Mouse (Mus musculus) spleen, embryonic (tissue): ENCODE measurements around the gene Lrba.

ENCODE experiments used
- CTCF ChIA-PET: fragments of 350-600 bp; sonication (Branson Sonifier 250); formaldehyde crosslinking; loops from one replicate; lab custom pipeline; 2022; lab: Charles Lee

Lrba gene

DNA sequence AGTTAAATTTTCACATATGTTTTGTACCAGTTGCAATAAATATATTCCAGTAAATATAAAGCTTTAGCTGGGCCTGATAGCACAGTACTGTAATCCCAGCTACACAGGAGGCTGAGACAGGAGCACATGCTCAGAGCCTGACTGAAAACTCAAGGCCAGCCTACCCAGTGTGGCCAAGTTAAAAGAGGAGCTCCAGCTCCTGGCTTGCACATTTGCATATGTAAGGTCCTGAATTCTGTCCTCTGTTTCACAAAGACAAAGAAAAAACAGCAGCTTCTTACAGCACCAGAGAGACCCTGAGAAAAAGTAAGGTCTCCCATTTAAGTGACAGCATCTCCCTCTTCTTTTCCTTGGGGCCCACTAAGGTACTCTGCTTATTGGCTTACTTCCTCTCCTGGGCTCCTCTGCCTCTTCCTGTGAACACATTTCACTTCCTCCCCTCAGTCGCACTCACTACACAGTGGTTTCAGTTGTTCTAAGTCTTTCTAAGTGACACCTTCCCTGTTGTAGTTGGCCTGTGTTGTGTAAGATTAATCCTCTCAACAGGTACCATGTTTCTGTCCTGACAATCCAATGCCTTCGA, 453.2 kb downstream of the Lrba start:
- CTCF ChIA-PET, result interaction anchor here (0.6 kb wide), 1 partner anchor 342 kb away, joined by 14 read pairs; no protein-coding TSS in a partner anchor

DNA sequence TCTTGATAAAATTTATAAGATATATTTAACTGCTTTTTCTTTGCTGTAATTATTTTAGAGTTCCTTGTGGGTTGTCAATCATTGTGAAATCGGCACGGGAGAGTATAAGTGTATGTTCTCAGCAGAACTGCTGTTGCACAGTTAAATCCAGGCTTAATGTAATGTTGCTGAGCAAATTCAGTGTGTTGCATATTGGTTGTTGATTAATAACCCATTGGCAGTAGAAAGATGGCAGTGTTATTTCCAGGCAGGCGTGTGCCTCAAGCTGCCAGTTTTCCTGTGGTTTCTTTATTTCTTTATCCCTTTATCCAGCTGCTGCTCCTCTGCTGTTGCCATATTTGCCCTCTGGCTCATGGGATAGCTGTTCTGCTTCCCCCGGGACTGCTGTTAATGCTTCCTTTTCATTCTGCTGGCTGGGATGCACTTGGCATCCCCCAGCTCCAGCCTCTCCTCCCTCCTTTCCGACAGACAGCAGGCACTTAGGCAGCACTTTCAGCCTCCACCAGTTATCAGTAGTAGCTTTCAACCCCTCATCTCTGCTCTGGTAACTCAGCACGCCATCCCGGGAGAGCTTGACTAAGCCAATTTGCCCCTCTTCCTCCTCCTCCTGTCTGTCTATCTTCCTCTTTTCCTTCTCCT, 463.2 kb downstream of the Lrba start:
- CTCF ChIA-PET, result no interaction called here

DNA sequence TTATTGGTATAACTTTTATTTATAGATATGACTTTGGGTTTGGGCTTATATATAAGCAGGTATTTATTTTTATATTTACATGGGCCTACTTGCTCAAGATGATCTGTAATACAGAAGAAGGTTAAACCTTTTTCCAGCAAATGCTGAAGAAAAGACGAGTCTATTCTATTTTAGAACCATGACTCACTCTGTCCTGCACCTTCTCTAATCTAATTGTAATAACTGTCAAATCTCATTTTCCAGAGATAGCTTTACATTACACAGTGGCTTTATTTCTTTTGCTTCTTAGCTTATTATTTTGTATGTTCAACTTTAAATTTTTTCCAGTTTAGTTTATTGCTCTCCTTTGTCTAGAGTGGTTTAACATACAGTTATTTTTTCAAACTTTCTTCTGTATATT, 464.0 kb downstream of the Lrba start:
- CTCF ChIA-PET, result no interaction called here

DNA sequence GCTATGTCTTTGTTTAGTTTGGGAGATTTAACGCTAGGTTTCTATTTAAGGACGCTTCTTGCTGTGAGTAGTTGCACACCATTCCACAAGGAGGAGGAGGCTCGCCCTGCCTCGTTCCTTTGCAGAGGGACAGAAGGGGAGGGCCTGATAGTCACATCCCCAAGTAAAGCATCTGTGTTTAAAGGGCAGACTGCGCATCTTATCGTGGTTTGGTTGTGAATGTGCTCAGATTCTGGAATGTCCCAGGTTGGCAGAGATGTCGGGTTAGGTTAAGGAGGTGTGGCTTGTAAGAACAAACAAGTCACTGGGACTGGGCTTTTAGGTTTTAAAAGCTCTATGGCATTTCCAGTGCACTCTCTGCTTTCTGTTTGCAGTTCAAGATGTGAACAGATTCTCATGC, 464.8 kb downstream of the Lrba start:
- CTCF ChIA-PET, result no interaction called here

DNA sequence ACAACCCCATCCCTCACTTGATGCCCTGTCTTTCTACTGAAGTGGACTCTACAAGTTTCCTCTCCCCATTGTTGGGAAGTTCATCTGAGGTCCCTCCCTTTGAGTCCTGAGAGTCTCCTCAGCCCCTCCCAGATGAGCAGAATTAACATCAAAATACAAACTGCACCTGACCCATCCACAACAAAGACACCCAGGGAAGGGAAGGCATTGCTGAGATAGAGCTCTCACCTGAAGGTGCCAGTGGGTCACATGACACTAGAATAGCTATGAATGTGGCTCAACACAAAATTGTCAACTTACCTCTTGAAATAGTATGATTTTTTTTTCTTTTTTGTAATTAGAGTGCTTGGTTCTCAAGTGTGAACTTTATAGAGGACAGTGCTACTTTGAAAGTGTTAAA, 468.3 kb downstream of the Lrba start:
- CTCF ChIA-PET, result no interaction called here

DNA sequence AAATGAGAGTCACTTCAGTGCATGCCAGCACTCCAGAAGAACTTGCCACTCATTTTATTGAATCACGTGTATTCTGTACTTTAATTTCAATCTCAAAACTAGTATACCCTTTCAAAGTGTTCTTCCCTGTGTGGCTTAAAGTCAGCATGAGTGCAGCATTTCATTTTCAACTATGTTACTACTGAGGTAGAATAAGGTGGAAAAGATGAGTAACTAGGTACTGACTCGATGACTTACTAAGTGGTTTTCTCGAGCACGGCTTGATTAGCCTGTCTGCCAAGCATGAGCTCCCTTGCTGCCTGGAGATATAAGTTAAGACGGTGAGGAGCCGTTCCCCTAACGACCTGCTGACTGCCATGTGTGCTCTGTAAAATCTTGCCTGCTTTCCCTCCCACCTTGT, 469.1 kb downstream of the Lrba start:
- CTCF ChIA-PET, result interaction anchor here (0.6 kb wide), 1 partner anchor 326 kb away, joined by 3 read pairs; no protein-coding TSS in a partner anchor

DNA sequence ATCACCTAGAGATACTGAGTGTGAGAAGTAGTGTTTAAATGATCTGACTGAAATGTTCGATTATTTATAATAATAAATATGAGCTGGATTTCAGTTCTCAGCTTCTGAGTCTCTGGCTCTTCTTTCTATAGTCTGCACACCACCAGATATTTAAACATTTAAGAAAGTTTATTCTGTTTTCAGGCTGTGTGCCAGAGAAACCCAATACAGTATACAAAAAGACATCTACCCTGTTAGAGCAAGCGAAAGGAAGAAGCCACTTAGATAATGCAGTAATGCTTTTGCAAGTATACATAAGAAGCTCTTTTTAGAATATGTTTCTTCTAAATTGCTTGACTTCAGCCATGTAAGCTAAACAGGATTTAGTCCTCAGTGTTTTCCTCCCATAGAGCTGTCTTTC, 474.5 kb downstream of the Lrba start:
- CTCF ChIA-PET, result no interaction called here

DNA sequence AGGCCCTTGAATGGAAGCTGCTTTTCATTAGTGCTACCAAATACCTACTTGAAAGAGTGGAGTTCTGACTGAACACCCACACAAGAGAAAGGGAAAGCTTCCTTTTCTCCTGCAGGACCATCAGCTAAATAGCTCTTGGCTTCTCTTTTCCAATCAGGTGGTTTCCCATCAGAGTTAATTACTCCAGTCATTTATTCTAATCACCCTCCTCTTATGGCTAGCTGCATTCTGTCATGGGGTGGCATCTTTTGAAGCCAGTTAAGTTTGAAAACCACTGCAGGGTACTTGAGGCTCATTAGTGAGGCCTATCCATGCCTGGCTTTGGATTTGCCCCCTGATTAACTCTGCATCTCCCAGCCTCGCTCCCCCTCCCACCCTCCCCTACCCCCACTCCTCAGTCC, 476.7 kb downstream of the Lrba start:
- CTCF ChIA-PET, result no interaction called here

DNA sequence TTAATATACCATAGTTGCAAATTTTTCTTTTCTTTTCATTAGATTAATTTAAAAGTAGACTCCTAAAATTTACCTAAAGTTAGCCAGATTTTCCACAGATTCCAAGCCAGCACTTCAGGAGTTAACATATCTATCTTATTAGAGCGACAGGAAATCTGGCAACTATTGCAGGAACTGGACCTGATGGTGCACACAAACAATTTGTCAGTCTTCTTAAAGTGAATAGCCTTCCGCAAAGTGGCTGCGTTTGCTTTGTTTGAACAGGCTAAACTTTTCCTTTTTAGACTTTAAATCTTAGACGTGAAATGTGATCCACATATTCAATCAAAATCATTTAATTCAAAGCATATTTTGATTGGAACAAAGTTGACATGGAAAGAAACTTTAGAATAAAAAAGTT, 485.0 kb downstream of the Lrba start:
- CTCF ChIA-PET, result no interaction called here

DNA sequence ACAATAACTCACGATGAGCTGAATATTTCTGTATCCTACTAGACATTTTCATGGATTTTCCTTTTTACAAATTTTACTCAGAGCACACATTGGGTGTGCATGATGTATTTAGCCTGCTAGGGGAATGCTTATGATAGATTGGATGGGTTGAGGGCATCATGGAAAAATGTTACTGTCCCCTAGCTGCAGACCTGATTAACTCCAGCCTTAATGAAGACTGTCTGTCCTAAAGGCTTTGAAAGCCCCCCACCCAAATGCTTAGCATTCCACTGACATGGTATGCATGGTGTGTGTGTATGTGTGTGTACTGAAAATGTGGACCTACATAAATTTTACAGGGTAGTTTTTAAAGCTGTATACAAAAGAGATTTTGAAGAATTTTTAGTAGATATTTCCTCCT, 487.1 kb downstream of the Lrba start:
- CTCF ChIA-PET, result no interaction called here

DNA sequence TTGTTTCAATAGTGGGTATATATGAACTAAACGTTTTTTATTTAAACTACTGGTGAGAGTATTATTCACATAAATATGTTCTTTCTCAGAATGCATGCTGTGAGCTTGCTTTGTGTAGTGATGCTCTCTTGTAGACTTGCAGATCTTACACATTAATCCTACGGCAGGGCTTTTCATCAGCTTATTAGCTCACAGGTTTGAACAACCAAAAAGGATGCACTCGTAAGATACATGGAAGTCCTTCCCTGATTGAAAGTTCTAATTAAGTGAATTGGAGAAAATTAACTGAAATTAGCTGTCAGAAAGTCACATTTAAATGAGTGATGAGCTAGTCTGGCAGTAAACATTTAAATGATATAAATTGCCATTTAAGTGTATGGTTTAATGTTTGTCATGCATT, 488.3 kb downstream of the Lrba start:
- CTCF ChIA-PET, result no interaction called here

DNA sequence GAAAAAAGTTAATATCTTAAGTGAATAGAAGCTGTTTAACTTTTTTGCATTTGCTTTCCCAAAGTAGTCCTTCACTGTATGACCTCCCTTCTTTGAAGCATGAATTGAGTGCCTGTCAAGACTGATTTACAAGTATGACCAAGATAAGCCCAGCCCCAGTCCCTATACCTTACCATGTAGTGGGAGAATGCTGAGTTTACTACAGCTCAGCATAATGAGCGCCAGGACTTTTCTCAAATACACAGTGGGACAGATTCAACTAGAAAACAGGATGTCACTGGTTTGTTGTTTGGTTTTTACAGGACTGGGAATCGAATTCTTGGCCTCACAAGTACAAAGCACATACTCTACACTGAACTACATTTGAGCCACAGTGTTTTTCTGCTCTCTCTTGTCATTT, 490.0 kb downstream of the Lrba start:
- CTCF ChIA-PET, result no interaction called here

DNA sequence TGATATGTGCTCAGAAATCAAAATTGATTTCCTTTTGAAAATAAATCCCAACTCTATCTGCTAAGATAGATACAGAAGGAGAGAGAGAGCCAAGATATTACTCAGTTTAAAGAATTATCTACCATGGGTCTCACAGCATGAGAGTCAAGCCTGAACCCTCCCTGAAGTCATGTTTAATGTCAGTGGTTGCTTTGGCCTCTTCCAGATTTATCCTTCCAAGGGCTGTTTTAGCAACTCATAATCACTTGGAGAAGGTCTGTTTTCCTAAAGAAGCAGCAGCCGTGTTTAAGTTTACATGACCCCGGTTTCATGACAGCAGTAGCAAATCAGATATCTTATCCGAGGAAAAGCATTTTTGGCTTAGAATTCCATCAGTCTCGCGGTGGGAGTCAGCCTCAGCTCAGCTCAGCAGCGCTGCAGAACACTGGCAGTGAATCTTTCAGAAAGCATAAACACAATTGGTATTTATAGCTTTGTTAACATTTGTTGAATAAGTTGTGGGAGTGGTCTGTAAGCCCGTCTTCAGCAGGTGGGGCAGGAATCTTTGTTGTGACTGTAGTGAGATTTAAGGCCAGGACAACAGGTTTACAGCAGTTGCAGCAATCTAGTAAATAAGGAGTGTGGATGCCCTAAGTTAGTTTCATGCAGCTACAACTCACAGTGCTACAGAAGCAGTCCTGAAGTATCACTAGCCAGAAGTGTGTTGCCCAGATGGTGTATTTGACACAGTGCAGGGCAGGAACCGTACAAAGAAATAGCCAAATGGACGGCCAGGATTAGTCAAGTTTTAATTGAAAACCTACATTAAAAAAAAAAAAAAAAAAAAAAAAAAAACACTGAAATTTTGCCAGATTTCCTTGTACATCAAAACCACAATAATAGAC, 499.2 kb downstream of the Lrba start:
- CTCF ChIA-PET, result no interaction called here

DNA sequence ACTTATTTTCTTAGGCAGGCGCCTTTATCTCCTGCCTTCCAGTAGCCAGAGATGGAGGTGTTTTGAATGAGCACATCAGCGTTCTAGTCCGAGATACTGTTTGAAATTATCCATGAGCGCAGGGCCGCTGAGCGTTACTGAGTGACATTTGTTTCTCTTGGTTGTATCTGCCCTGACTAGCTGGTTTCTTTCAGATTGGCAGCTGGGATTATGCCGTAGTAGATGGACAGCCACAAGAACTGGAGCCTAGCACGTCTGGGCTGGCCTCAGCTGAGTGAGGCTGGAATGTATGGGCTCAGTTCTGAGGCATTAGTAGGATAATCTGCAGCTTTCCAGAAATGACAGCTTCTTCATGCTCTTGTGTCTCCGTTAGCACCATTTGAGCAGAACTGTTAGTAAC, 500.6 kb downstream of the Lrba start:
- CTCF ChIA-PET, result no interaction called here

DNA sequence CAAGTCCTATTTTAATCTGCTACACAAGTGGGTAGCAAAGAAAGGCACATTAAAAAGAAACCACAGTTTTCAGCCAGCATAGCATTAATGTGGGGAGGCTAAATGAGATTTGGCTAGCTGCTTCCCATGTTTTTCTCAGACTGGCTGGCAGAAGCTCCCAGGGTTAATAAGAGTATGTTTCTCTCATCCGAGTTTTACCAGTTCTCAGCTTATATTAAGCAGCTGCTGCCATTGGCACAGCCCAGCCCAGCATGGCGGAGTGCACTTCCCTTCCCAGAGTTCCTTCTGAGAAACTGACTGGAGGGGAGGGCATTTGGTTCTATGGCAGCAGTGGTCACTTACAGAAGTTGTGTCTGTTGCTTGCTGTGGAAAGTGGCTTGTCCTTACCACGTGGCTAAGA, 514.4 kb downstream of the Lrba start:
- CTCF ChIA-PET, result no interaction called here

DNA sequence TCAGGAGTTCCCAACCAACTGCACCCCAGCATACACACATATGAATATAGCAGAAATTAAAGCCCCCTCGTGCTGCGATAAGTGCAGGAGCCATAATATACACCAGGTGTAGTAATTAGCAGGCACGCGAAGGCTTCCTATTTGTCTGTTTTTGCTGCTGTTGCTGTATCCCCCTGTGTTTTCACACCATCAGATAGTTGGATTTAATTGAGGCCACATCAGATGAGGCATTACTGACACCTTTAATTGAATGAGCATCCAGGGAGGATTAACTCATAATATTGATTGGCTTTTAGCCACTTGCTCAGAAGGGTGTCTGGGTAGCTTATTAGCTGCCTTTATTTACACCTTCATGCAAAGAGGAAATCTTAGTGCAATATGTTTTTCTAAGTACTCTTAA, 515.3 kb downstream of the Lrba start:
- CTCF ChIA-PET, result no interaction called here

DNA sequence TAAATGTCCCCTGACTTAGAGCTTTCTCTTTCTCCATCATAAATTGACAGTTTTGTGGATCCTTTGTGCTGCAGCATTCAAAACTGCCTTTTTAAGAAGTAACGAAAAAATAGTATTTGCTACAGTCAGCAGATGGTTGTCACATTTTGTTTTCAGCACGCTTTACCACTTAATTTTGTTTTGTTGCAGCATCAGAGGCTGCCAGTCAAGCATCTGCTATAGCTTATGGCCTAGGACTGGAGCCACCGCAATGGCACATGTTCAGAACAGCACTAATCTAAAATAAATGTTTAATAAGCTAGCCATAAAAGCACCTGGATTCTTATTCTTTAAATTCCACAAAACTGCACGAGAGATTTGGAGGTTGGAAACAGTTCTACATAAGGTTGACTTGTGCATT, 520.9 kb downstream of the Lrba start:
- CTCF ChIA-PET, result no interaction called here

DNA sequence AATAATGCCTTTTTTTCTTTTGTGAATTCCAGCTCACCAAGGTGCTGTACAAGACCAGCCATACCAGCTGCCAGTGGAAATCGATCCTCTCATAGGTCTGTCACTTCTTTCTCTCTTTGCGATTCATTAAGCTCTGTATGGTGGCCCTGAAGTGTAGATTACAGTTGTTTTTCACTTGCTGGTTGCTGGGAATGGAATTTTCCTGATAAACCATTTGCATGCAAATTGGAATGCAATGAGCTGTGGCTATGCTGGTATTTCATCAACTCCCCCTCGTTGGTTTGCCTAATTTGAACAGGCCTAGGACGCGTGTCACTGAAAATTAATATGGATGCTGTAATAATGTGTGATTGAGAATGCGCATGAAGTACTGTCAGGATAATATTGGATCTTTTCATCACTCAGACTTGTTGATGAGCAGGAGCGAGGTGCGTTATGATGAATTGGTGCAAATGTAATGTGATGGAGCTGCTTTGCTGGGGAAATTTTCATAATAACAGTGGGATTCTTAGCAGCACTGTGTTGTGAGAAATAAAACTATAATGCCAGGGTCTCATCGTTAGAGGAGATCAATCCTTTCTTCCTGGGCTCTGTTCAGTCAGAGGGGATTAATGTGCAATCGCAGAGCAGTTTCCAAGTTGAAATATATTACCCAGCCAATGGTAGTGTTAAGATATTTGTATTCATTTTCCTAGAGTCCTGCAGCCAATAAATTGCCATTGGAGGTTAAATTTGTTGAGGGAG, 521.5 kb downstream of the Lrba start:
- CTCF ChIA-PET, result no interaction called here

DNA sequence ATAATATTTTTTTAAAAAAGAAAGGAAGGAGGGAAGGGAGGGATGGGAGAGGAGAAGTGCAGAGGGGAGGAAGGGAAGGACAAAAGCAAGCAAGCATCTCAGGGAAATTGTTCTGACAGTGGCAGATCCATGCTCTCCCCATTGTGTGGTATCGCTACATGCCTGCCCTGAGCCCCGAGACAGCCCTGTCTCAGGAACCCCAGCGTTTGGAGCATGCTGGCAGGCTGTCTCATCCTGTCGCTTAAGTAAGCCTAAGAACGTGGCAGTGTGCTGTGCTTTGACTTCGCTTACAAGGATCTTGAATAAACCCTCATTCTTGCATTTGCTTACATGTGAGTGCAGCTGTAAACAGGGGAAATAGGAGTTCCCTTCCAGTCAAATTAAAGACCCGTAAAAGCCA, 526.2 kb downstream of the Lrba start:
- CTCF ChIA-PET, result no interaction called here

DNA sequence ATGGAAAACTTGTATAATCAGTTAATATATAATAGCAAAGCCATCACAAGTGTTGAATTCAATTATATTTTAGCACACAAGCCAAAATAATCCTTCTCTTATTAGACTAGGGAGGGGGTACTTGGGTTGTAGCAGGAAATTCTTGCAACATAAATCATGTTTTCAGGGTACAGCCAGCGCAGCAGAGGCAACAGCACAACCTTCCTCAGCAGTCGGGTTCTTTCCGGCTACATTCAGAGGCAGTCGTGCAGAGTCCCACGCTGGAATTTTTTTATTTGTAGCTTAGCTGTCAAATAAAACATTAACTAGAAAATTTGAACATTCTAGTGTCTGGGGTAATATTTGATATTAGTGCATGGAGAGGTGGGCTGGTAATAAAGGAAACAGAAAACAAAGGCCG, 529.7 kb downstream of the Lrba start:
- CTCF ChIA-PET, result interaction anchor here (0.5 kb wide), 1 partner anchor 46 kb away, joined by 4 read pairs; no protein-coding TSS in a partner anchor

DNA sequence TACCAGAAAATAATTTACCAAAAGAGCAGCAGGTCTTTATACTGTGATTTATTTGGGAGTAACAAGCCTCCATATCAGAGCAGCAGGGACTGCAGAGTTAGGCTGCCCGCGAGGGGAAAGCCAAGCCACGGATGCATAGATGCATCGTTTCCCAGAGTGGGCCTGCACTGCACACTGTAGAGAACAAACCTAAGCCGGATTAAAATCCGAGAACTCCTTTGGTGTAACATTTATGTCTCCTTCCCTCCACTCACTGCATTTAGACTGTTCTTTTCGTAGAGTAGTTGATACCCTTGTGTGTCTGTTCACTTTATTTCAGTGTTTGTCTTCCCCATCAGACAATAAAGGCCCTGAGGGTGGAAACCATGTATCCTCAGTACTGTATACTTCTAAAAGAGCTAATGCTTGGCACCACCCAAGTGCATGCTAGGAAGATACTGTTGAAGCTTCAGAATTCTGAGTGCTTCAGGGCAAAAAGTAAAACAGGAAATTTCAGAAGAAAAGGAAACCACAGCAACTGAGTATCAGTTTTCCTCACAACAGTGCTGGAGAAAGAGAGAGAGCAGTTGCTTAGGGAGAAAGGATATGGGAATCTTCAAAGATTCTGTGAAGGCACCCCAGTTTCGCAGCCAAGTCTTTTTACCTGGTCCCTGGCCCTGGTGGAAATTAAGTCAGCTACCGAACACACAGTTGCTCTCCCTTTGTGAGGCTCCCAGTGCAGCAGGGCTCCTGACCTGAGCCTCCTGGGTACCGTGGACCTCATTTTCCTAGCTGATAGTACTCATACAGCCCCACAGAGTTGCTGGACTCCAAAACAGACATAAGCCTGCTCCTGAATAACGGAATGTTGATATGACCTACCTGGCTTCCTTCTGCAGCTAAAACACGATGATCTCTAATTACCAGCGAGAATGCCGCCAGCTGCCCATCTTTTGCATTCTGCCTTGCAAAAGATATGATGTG, 530.4 kb downstream of the Lrba start:
- CTCF ChIA-PET, result interaction anchor here (0.5 kb wide), 1 partner anchor 45 kb away, joined by 4 read pairs; no protein-coding TSS in a partner anchor
